Mouse (Mus musculus) spleen, postnatal 14 days (tissue): ENCODE measurements around the gene 1700015G11Rik.

Experiments
- DNase-seq, 2 experiments: peaks; one replicate each; pipeline ENCODE4 v3.0.0; 2021 to 2022; ENCODE audit warnings: low spot score in 2 of 2

The 1700015G11Rik gene

DNA sequence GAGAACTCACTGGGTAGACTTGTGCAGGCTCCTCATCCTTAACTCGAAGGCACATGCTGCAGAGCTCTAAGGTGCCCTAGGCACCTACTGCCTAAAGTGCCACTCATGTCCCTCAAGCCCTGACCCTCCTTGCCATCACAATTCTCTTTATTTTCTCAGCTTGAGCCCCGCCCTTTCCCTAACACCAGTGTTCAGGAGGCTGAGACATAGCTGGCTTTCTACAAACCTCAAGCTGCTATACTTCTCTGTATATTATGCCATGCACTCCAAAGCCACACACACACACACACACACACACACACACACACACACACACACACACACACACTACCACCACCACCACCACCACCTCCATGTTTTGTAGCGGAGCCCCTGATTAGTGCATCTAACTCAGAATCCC, at the start of gene 1700015G11Rik:
1700015G11Rik (minus strand) TSS at position 101 of the 400 bp plus-strand sequence.
- DNase-seq = no peak

DNA sequence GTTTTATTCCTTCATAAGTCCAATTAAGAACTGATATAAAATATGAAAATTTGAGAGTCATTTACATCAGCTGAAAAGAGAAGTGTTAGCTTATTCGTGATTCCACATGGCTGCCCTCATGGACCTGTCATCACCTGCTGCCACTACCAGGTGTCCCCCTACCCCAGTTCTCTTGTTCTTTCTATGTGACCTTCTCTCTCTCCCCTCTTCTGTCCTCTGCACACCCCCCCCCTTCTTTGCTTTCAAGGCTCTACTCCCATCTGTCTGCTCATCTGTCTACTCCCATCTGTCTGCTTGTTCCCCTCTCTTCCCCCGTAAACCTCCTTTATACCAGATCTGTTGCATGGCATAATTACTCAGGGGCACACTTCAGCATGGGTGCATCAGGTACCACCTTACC, 41.4 kb upstream of the 1700015G11Rik start:
- DNase-seq = no peak

DNA sequence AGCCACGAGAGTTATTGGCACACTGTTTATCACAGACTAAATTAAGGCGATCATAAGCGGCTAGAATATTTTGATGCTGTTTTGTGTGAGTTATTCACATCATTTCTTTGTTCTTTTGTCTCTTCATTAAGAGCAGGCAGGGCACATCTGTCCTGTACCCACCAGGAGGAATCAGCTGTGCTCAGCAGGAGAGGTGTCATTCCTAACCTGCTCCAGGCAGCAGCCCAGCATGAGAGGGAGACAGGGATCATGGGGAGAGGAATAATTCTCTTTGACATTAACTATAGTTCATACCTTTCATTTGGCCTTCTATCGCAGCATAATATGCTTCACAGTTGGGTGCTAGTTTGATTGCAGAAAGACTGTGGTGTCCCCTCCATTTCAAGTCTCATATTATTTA, 40.7 kb upstream of the 1700015G11Rik start:
- no peak for DNase-seq

DNA sequence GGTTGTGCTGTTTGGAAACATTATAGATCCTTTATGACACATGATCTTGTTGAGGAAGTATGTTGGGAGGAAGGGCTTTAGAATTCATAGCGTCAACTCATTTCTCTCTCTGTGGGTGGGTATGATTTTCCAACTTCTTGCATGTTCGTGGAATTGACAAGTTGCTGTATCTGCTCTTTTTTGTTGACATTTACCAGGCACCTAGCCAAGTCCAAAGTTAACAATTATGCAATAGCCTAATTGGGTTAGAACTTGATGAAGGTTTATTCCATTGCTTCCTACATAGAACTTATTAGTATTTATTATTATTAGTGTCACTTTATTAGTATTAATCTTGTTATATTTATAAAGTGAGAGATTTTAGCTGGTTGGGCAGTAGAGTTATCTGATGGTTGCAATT, 40.3 kb upstream of the 1700015G11Rik start:
- no peak for DNase-seq

DNA sequence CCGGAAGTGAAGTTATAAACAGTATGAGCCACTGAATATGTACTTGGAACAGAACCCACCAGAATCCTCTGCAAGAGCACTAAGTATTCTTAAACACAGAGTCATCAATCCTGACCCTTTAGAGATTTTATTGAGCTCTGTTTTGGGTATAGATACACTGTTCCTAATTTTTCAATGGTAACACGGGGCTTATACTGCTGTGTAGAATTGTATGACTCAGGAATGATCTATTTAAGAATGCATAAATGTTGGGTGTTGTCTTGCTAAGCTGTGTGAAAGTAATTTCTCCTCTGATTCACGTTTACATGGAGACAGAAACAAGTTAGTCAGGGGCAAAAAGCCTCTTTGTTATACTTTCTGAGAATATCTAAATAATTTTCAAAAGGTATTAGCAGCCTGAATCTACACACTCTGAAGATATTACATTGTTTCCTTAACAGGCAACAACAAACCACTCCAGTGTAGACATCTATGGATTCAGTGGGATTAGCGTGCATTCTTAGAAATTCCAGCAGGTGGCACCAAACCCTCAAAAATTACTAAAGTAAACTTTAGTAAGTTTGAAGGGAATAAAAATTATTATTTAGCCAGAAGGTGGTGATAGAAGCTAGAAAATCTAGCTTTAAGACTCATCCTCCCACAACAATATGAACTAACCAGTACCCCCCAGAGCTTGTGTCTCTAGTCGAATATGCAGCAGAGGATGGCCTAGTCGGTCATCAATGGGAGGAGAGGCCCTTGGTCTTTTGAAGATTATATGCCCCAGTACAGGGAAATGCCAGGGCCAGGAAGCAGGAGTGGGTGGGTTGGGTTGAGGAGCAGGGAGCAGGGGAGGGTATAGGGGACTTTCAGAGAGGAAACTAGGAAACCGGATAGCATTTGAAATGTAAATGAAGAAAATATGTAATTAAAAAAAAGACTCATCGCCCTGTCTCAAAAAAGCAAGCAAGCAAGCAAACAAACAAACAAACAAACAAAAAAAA, 22.4 kb upstream of the 1700015G11Rik start:
- no peak for DNase-seq

DNA sequence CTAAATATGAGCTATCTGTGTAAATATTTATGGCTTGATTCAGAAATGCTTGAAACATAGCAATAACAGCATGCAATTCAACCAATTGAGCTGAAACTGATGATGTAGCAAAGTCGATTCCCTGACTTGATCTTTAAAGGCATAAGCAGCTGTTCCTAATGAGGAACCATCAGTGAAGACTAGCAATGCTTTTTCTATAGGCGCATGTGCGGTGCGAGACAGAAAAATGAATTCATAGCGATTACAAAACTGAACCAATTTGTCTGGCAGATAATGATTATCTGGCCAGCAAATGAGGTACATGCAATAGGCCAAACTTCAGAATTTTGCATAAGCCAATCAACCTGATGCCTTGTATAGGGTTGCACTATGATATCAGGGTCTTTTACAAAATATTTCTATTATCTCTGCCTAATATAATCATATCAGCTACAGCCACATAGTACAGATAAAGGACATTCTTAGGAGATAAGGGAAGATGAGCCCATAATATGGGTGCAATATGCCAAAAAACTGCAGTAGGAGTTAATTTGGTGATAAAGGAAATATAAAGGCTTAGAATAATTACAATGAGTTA, 8.6 kb upstream of the 1700015G11Rik start:
- DNase-seq = no peak

DNA sequence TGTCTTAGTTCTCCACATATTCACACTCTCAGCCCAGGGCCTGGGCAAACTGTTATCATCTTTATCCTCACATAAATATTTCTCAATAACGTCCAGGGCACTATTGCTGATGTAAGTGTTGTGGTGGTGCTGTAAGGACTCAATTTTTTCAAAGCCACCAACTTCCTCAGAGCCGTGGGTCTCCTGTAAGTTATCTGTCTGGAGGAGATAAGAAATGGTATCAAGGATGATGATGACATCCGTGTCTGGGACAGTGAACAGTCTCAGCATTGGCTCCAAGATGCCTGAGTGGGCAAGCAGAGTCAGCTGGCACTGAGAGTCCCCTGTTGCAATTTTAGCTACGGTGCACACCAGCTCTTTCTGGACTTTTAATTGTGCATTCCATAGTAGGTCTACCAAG, 6.5 kb upstream of the 1700015G11Rik start:
- no peak for DNase-seq

DNA sequence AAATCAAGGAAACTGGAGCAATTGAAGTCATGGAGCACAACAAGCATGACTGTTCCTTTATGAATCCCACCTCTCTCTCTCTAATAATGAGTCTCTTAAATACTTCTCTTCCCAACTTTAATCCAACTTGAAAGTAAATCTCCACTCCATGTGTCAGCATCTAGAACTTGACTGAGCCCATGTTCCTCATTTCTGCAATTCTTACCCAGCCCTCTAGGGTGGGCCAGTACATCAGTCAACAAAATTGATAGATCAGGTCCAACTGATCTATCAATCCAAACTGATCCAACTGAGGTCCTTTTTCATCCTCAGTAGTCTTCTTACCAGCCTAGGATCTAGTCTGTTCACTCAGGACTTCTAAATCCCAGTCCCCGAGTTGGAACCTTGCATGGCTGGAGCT, 348 bp downstream of the 1700015G11Rik start:
- no peak for DNase-seq

DNA sequence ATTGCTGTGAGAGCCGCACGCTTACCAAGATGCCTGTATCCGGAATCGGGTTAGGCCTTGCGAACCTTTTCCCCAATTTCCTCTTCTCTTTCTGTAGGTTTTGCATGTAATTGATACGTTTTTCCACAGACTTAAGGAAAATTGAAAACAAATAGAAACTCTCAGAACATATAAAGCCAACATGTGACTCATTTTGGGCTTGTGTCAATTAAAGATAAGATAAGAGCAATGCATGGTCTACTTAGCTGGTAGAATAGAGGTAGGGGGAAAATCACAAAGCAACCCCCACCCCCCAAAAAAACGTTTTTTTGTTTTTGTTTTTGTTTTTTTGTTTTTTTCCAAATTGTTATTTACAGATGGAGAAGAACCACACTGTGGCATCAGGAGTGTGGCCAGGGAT, 2.1 kb downstream of the 1700015G11Rik start:
- no peak for DNase-seq

DNA sequence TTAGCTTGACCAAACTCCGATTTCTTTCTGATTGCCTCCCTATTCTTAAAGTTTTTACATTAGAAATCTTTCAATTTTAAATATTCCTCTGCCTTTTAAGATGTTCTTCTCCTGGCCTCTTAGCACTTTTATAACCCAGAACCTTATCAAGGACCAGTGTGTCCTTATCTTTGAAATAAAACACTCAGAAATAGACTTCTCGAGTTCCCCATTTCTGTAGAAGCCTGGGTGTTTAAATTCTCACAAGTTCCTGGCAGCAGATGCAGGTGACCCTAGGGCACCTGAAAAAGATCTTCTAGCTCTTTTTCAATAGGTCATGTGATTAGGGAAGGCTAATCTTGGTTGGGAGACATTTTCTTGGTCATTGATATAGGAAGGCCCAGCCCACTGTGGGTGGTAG, 8.4 kb downstream of the 1700015G11Rik start:
- no peak for DNase-seq

DNA sequence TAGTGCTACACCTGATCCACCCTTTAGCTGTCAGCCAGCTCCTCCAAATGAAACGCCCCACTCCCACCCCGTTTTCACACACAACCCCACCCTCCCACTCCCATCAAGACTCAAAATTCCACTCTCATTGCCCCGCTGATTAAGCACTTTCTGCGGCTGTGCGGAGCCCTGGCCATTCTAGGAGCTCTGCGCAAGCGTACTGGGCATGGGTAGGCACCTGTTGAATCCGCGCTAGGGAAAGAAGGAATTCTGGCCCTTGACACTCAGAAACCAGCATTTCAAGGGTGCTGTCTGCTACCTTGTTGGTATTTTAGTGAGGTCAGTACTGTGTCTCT, 9.3 kb downstream of the 1700015G11Rik start:
- DNase-seq = no peak

DNA sequence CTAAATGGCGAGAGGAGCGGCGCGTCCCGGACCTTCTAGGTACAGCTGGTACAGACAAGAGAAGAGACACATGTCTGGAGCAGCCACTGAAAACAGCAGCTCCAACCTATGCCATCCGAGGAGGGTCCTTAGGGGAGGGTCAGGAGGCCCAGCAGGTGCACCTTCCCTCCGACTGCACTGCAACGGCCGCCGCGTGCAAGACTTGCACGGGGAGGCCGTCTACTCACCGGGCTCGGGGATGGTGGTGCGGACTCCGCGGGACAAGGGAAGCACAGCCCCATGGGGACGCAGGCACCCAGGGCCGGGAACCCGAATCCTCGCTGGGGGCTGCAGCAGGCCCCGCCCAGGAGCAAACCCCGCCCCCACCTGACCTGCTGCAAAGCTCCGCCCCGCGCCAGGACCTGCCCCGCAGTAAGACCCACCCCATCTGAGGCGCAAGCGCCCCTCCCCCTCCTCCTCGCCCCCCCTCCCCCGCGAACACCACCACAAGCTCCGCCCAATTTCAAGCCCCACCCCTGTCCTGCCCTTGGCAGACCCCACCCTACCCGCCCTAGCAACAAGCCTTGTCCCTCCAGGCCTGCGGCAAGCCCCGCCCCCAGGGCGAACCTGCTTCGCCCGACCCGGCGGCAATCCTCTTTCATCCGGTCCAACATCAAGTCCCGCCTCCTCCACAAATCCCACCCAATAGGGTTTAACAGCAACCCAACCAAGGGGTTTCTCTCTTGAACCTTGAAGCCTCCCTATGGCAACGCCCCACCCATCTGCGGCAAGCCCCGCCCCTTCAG, 9.8 kb downstream of the 1700015G11Rik start, which contains the start of gene Svip:
Svip (minus strand) TSS at position 508 of the 785 bp plus-strand sequence.
- DNase-seq = peak; percentile 75 to 76

DNA sequence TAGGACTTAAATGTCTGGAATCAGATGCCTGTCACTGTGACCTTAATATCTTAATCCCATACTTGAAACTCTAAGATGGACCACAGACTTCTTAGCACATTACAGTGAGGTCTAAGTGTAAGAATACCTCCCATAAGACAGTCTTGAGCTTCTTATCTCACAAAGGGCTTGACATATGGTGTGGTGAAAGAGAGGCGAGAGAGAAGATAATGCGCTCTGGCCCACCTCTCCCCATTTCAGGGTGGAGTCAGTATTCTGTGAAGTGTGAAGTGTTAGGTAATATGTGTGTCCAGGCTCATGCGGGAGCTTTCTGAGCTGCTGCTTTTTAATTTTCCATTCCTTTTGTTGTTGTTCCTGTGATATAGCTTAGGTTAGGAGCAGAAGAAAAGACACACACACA, 24.5 kb downstream of the 1700015G11Rik start:
- DNase-seq = no peak

DNA sequence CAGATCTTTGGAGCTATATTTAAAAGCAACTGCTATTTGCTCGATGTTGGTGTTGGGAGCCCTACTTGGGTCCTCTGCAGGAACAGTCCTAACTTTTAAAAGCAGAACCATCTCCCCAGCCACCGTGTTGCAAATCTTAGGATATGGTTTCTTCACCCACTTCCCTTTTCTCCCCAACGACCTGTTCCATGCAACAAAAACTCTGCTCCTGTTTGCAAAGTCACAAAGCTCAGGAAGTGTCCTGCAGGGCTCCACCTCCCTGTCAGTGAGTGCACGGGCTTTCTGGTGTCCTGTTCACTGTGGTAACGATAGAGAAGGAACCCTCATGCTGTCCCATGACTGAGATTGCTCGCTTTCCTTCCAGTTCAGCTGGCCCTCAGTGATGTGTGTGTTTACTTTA, 28.6 kb downstream of the 1700015G11Rik start:
- DNase-seq = no peak

DNA sequence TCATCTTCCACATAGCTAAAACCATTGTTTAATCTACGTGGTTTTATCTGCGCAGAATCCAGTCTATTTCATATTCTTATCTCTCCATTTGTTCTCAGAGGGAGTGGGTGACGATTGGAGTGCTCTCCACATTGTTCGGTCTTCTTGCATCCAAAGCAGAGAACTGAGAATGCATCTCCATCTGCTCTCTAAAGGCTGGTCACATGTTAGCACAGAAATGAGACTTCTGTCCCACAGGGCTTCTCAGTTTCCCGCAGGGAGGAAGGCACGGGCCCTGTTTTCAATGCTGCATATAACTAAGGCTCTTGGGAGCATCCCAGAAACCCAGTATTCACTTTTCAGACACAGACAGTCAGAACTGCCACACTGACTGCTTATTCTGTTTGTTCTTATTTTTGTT, 29.8 kb downstream of the 1700015G11Rik start:
- no peak for DNase-seq

DNA sequence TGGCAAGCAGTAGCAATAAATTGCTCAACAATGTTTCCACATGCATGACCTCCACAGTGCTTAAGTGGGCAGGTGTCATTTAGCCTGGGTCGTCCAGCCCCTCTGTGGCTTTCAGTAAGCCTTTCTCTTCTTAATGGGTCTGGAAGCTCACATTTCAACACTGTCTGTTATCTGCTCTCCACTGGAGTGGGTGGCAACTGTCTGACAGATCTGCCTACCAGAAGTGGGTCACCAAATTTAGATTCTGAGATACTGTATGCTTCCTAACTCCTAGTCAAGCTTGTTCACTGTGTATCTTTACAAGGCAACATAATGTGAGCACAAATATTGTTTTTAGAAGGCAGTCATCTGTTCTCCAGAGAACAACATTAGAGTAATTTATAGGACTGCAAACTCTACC, 33.2 kb downstream of the 1700015G11Rik start:
- no peak for DNase-seq

DNA sequence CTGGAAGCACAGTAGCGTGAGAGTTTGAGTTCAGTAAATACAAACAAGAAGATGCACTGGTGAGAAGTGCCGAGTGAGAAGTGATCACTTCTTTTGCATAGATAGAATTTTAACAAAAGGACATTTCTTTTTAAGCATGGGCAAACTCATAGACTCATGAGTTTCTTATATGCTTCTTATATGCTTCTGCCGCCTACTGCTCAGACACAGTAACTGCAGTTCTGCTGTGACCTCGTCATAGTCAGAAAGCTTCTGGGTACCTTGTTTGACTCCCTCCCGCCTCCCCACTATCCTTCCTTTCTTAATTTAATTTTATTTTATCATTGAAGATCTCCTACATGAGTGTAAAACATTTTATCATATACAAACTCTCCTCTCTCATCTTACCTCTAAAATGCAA, 36.3 kb downstream of the 1700015G11Rik start:
- no peak for DNase-seq

DNA sequence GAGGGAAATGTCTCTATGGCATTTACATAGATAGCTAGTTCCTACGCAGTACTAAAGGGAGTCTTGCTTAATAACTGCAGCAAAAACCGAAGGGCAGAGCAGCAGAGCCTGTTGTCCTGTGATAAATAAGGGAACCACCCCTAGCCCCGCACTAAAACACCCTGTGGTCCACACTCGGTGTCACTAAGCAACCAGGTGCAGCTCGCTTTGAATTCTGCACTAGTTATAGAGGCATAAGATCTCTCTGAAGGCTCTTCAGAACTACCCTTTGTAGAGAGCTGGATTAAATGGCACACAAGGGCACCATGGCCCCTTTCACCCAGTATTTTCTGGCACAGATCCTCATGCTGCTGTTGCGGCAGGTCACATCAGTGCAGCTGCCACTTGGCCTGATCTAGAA, 40.3 kb downstream of the 1700015G11Rik start:
- DNase-seq = no peak

DNA sequence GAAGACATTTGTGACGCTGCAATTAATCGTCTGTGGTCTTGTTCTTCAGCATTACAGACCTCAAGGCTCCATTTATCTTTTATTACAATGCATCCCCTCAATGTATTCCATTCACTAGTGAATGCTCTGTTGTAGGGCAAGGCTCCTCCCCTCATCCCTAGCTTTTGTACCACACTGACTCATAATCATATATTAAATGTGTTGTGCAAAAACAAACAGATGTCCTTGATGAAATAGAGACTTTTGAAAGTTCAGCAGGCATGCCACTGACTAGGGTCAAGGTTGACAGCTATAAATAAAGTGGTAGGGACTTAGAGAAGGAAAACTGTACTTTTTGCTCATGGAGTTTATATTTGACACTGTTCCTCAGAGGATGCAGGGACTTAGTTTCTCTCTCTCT, 42.0 kb downstream of the 1700015G11Rik start:
- DNase-seq = no peak

DNA sequence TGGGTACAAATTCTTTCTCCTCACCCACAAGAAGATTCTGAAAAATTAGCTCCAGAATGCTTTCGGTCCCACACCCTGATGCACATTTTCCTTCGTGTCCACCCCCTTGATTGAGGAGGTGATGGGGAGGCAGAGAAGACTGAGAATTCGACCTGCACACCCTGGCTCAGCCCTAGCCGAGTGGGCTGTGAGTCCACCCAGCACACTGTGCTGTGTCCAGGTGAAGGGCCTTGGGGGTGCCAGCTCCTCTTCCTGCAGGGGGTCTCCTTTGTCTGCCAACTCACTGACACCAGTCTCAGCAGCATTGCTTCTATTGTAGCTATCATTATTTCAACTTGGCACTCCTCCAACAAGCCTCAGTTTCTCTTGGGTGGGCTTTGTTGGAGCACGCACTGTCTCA, 42.4 kb downstream of the 1700015G11Rik start:
- DNase-seq = no peak

DNA sequence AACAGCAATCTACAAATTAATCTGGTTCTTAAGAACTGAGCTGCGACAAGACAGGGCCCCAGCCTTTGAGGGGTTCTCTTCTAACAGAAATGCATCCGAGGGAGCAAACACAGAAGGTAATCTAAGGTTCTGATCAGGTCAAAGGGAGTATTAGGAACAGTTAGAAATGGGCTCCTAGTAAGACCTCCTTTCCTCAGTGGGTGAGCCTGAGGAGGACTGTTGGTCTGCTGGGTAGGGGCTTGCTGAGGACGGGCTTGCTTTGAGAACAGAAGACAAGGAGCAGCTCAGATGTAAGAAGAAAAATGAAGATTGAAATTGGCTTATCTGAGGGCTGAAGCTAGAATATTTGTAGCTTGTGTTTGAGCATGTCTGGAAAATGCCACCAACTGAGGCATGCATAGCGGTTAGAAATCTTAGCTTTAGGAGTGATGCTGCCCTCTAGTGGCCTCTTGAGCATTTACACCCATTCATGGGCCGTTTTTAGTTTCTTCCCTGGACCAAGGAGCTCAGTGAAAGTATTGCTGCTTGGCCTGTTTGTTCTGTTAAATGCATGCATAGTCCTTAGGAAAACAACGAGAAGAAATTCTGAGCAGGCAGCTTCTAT, 43.2 kb downstream of the 1700015G11Rik start:
- DNase-seq = peak in 1 of 2 experiments; percentile 15

DNA sequence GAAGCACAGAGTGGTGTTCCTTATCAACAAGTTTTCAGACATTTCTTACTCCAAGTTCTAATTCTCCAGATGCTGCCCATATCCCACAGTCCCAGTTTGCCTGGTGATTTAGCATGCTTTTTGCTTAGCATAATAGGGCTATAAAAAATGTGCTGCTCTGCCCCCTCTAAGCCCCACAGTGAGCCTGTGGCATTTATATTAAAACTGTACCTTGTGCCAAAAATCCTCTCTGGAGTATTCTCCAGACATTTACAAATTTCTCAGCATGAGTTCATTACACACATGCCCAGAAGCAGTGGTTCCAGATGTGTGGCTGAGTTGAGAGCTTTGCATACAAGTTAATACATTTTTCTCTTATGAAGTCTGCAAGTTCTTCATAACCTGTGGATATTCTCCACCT, 46.1 kb downstream of the 1700015G11Rik start:
- DNase-seq = no peak
